Mouse (Mus musculus) frontal cortex, postnatal 14 days (tissue): ENCODE measurements around the gene Thap2.

Source experiments
- DNase-seq, 2 experiments: peaks; one replicate each; pipeline ENCODE4 v3.0.0; 2022; ENCODE audit warnings: low spot score in 2 of 2

The Thap2 gene

DNA sequence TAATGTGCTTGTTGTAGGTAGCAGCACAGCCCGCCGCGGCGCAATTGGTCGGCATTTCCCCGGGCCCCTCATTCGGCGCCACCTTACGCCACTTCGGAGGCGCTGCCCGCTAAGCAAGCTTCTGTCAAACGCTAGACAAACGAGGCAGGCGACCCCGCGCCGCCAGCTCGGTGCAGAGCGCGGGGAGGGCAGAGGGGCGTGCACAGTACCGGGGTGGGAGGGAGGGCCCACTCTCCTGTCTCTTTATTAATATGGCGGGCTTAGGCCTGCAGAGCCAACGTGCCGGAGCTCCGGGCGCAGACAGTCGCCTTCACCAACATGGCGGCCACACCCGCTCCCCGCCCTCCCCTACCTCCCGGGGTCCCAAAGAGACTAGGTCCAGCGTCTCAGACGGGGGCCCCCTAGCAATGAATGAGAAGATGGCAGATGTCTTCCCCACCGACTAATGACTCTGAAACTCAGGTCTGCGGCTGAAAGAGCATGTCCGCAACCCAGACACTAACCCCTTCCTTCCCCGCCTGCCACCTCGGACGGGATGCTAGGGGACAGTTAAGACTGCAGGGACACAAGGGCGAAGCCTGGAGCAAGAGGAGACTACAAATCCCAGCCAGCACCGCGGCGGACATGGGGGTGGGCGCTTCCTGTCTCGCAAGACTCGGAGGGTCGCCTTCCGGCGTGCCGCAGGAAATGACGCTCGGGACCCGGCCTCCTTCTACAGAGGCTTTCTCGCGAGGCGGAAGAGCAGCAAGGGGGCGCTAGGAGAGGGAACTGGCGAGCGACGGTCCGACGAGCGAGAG is at the start of gene Thap2, which contains the start of gene Zfc3h1:
Thap2 (minus strand) TSS at position 223 of the 797 bp plus-strand sequence.
Zfc3h1 (plus strand) TSS at position 739 of the 797 bp plus-strand sequence.
- DNase-seq, result peak; percentile 97

DNA sequence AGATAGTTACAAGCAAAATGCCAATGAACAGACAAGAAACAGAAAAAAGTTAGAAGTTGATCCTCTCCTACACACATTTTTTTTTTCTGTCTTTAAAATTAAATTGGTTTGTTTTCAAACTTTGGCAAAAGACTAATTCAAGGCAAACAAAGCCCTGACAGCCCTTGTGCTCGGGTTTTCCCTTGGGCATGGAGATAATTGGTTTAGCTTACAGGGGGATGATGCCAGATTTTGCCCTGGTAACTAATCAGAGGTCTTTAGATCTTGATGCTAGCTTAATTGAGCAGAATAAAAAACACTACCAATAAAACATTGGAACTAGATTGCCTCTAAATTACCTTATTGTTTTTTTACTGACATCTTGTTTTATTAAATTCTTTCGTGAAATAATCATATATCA is 41.1 kb upstream of the Thap2 start:
- DNase-seq, result no peak

DNA sequence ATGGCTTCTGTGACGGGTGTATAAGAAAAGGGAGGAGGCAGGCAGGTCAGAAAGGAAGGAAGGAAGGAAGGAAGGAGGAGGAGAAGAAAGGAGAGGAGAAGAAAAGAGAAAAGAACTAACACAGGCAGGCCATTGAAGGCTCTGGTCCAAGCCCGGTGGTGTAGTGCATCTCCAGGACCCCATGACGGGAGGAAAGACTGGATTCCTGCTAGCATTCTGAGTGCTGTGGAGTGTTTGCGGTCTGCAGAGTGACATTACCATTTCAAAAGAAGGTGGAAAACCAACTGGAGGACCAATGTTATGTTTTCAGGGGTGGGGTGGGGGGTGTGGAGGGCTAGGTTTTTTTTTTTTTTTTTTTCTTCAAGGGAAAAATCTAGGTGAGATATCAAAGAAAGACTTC is 37.7 kb upstream of the Thap2 start:
- DNase-seq, result no peak

DNA sequence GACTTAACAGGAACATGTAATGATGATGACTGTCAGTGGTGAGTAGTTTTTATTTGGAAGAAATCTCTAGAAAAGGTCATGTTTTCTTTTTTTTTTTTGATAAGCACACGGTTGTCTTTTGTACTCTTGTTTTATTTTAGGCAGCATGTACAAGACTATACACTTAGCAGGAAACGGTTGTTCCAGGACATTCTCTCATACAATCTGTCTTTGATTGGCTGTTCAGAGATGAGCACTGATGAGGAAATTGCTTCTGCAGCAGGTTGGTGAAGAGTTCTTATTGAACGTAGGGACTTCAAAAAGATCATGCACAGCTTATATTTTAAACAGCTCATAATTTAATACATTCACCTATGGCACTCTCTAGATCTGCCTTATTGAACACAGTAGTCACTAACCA is 29.8 kb upstream of the Thap2 start:
- DNase-seq, result no peak

GRCm38 (mm10) chr10:115413496-115413895 is 29.3 kb upstream of the Thap2 start:
- no peak for DNase-seq

- DNase-seq, result peak; percentile 13 to 64
These were observed 22.1 kb upstream of the Thap2 start for GRCm38 (mm10) chr10:115406393-115406792.

DNA sequence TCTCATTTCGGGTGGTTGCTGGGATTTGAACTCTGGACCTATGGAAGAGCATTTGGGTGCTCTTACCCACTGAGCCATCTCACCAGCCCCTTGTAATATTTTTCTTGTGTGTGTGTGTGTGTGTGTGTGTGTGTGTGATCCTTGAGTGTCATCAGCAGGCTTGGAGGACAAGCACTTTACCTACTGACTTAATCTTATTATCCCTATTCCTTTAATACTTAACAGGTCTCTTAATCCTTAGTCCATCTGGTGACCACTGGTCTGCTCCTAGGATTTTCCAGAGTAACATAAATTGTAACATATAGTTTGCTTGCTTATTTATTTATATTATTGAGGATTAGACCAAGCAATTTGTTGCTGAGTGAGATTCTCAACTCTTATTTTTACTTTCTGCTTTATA is 7.7 kb upstream of the Thap2 start:
- no peak for DNase-seq

GRCm38 (mm10) chr10:115391076-115391475 is 6.8 kb upstream of the Thap2 start:
- DNase-seq, result no peak

- DNase-seq, result no peak
These were observed 3.6 kb upstream of the Thap2 start for GRCm38 (mm10) chr10:115387891-115388290.

DNA sequence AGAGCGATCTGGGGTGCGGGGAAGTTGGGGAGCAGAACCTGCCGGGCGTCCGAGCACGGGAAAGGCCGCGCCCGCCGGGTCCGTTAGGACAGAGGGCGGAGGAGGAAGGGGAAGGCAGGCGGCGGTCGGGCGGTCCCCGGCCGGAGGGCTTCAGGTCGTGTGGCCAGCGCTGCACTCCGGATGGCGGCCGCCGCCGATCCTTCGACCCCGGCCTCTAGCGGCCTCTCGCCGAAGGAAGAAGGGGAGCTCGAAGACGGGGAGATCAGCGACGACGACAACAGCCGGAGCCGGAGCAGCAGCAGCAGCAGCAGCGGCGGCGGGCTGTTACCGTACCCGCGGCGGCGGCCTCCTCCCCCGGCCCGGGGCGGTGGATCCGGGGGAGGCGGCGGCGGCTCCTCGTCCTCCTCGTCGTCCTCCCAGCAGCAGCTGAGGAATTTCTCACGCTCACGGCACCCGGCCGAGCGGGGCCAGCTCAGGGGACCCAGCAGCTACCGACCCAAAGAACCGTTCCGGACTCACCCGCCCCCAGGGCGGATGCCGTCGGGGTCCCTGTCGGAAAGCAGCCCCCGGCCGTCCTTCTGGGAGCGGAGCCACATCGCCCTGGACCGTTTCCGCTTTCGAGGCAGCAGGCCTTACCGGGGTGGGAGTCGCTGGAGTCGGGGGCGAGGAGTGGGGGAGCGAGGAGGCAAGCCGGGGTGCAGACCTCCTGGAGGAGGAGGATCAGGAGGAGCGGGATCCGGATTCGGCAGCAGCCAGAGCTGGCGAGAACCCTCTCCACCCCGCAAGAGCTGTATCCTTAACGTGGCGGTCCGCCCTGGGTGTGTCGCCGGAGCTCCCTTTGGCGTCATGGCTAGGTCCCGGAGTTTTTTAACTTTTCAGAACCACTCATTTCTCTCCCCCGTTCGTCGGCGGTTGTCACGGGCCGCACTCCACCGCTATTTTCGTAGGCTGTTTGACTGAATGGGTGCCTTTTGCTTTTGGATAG is 1.1 kb upstream of the Thap2 start:
- DNase-seq, result peak; percentile 43 to 47

- DNase-seq, result no peak
These were observed 511 bp downstream of the Thap2 start for GRCm38 (mm10) chr10:115383644-115384220.

GRCm38 (mm10) chr10:115382846-115383643 is 1.2 kb downstream of the Thap2 start:
- DNase-seq, result no peak

DNA sequence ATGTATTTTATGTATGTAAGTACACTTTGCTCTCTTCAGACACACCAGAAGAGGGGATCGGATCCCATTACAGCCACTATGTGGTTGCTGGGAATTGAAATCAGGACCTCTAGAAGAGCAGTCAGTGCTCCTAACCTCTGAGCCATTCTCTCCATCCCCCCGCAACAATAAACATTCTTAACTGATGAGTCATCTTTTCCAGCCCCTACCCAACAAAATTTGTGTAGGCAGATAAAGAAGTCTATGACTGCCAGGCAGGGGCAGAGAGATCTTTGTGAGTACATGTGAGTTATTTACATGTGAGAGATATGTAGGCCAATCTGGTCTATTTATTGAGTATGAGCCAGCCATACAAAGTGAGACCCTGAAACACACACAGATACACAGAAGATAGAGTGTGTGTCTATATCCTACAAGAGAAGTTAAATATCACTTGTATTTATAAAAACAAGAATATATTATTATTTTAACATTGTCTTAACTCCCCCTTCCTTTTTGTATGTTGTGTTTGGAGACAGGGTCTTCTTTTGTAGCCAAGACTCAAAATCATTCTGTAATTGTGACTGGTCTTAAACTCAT is 2.6 kb downstream of the Thap2 start:
- no peak for DNase-seq

DNA sequence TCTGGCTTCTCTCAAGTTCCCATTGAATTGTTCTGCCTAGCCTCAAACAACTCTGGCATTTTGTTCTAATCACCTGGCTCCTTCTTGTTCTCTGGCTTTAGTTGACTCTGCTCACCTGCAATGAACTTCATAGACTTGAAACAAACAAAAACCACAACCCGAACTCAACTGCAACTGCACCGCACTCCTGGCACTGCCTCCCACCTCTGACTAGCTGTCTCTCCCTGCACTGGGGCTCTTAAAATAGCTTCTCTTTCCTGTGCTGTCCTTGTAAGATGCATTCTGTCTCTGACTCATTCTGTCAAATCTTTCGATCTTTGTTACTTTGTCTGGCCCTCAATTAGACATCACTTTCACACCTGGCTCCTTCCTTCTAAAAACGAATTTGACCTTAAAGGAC is 21.1 kb downstream of the Thap2 start:
- DNase-seq, result no peak

DNA sequence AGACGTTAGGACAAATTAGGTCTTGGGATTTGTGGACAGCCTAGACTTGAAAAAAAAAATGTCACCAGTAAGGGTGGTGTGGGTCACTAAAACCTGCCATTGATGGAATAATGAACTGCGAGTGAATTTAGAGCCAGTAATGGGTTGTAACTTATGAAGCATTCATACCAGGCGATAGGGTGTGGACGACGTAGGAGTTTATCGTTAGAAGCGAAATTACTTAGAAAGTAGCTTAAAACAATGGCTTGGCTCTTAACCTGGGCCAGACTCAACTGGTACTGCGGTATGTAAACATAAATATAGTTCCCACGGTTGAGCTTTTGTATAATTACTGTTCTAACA is 21.6 kb downstream of the Thap2 start:
- DNase-seq, result no peak

GRCm38 (mm10) chr10:115361840-115362622 is 22.2 kb downstream of the Thap2 start, which contains the start of gene Tmem19:
Tmem19 (minus strand) TSS chr10:115362501.
- peak; percentile 90 to 92 for DNase-seq

DNA sequence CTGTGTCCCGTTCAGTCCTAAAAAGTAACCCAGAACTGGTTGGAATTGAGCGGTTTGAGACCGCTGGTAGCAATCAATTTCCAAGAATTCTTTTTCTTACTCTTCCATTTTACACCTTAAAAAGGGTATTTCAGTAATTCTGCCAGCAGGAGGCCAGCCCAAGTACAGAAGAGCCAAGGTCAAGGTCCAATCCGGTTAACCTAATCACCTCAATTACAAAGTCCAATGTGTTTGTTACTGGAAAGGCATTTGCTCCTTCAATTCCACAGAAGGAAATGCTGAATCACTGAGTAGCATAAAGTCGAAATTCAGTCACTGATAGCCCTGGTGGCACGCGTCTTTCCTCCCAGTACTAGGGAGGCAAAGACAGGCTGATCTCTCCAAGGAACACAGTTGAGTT is 25.2 kb downstream of the Thap2 start:
- no peak for DNase-seq

DNA sequence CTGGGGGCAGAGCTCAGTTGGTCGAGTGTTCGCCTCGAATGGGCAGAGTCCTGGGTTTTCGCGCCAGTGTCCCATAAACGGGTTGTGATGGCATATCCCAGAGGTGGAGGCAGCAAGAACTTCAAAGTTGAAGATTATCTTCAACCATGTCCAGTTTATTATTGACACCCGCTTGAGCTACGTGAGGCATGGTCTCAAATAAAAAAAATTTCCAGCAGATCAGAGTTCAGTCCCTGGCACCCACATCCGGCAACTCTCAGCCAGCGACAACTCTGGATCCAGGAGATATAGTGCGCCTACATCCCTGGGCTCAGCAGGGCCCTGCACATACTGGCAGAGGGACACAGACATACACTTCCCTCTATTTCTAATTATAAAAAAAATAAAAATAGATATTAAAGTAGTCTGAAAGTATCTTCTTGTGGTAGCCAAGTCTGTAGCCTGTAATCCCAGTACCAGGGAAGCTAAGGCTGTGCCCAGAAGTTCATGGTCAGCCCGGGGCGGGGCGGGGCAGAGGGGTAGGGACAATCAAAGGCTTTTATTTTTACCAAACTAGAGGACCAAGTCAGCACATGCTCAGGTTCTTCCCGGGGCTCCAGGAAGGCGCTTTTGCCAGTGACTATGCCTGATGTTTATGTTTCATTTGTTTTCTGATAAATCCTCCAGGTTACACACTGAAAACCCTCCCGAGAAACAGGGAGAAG is 25.9 kb downstream of the Thap2 start:
- no peak for DNase-seq

DNA sequence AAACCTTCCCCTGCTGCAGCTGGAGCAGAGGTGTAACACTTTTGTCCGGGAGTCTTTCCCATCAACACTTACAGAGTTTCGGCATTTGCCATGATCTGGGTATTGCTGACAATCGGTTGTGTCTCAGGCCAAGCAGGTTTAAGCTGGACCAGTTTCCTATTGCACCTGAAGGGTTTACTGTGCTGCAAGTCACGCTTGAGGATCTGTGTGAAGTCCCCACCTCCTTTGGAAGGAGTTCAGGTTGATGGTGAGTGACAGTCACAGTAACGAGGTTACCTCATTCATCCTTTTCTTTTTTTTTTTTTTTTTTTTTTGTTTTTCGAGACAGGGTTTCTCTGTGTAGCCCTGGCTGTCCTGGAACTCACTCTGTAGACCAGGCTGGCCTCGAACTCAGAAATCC is 28.1 kb downstream of the Thap2 start:
- no peak for DNase-seq

- DNase-seq, result no peak
These were observed 29.2 kb downstream of the Thap2 start for GRCm38 (mm10) chr10:115355016-115355415.
